Mouse (Mus musculus) layer of hippocampus, adult 18-20 months (tissue): ENCODE results near the gene Gm26938. TPM values are rescaled to one million over a fixed set of nuclear protein-coding genes. Genes with fewer than 3 reads are reported as not detected.

Experiments used
- DNase-seq, 2 experiments: peaks; one replicate each; pipeline ENCODE4 v3.0.0; 2022; ENCODE audit warnings: low spot score in 2 of 2
- microRNA-seq, 2 experiments: library from miRNA; unstranded; fragments of <30 nt; microRNA quantifications; one replicate each; pipeline ENCODE4 v1.2.0; 2021
- total RNA-seq, 2 experiments: library from RNA; stranded (reverse); gene quantifications; 2 replicates each; pipeline ENCODE4 v1.2.3; 2021

Gene Gm26938
- total RNA-seq, 2 experiments from 2014 or later: not detected

- DNase-seq: no peak
Observed at GRCm38 (mm10) chr5:139794938-139795337, 31.3 kb downstream of the Gm26938 start.

GRCm38 (mm10) chr5:139794137-139794536, 32.1 kb downstream of the Gm26938 start:
- DNase-seq: no peak

GRCm38 (mm10) chr5:139793338-139794089, 32.7 kb downstream of the Gm26938 start:
- DNase-seq: no peak

GRCm38 (mm10) chr5:139792966-139793337, 33.3 kb downstream of the Gm26938 start:
- no peak for DNase-seq

GRCm38 (mm10) chr5:139792159-139792775, 33.9 kb downstream of the Gm26938 start:
- DNase-seq: no peak

GRCm38 (mm10) chr5:139791227-139792158, 34.7 kb downstream of the Gm26938 start, which contains the start of gene Mafk:
Gene Mafk, plus strand, starts transcription at chr5:139791513.
- DNase-seq: peak; percentile 89 to 96

- DNase-seq: no peak
Observed at GRCm38 (mm10) chr5:139789466-139789865, 36.7 kb downstream of the Gm26938 start.

- no peak for DNase-seq
Observed at GRCm38 (mm10) chr5:139781406-139781805, 44.8 kb downstream of the Gm26938 start.

- DNase-seq: no peak
Observed at GRCm38 (mm10) chr5:139776966-139777365, 49.2 kb downstream of the Gm26938 start.

GRCm38 (mm10) chr5:139775216-139775926, 50.8 kb downstream of the Gm26938 start, which contains the start of gene Ints1:
Gene Ints1, minus strand, starts transcription at chr5:139775674.
- DNase-seq: peak; percentile 94 to 99

- DNase-seq: no peak
Observed at GRCm38 (mm10) chr5:139768216-139768615, 58.0 kb downstream of the Gm26938 start.

GRCm38 (mm10) chr5:139764296-139764695, 61.9 kb downstream of the Gm26938 start:
- DNase-seq: no peak

GRCm38 (mm10) chr5:139758096-139758495, 68.1 kb downstream of the Gm26938 start:
- DNase-seq: peak; percentile 39 to 66

Small RNA genes lying within 50 kb of the gene (microRNA-seq; reads per million reads assigned to microRNA genes)
- 2.2 to 5.3 reads per million in 2 experiments for gene Mir7037

Other genes with a start within 250 kb of the Gm26938 start
- 1 to 10 TPM; 1.1 to 1.5 TPM for gene Micall2, start 90.1 kb downstream of the Gm26938 start, total RNA-seq
- 10 to 100 TPM; 79.0 to 89.5 TPM for gene Ints1, start 50.7 kb downstream of the Gm26938 start, total RNA-seq
- 10 to 100 TPM; 10.3 to 13.0 TPM for gene Mafk, start 34.9 kb downstream of the Gm26938 start, total RNA-seq
- under 1 TPM in 1 of 2 experiments, not detected in 1; 0.30 TPM for gene Tmem184a, start 6.5 kb downstream of the Gm26938 start, total RNA-seq
- gene Psmg3, start 478 bp upstream of the Gm26938 start, total RNA-seq: 10 to 100 TPM; 20.7 to 21.8 TPM
- gene Elfn1, start 81.5 kb upstream of the Gm26938 start, total RNA-seq: 10 to 100 TPM; 24.4 to 32.3 TPM